Comparison of ENCODE assay signal across 17 mouse cellular contexts in genomic region chr11:11729216-11729615, GRCm38 (mm10). TPM values are rescaled to one million over a fixed set of nuclear protein-coding genes. Genes with fewer than 3 reads are reported as not detected.
A peak's percentile ranks its signal among the peaks of the same experiment; 100 is the strongest.
DNase-seq lines count a peak whose midpoint lies in the region; ATAC-seq and TF ChIP-seq lines count a peak whose summit lies in the region.
"Had no signal": no experiment of that assay in that cellular context is flagged by ENCODE, and none has a peak within 500 bp of the region (broad histone marks: within the 10 kb centered on the region; RNA-seq: fewer than 3 reads in every experiment).

No protein-coding gene starts in this region.

- TF ChIP-seq POLR2A in bone marrow, adult 2 months (IDR thresholded peaks at IDR 0.05; ENCODE audit: borderline replicate concordance, control insufficient read depth, low read depth, low read length) = peak; percentile 18; the same call in 1 of the 2 replicates

- intact Hi-C loops in heart, postnatal 14 days (cut with DNase I) = no loop called here

- H3K27me3 ChIP-seq in heart, embryonic 13.5 days (replicated peaks) = no peaks in the 10 kb centered on the region
- H3K27me3 ChIP-seq in neural tube, embryonic 15.5 days (replicated peaks) = no peaks in the 10 kb centered on the region
- H3K27me3 ChIP-seq: midbrain, embryonic 15.5 days had no signal

- whole genome bisulfite sequencing in heart, embryonic 13.5 days = 41% methylated on average over 6 of the region's 6 CpGs
- 64% methylated on average over 6 of the region's 6 CpGs for WGBS in bone marrow, adult 2 months
- WGBS in neural tube, embryonic 15.5 days = 93% methylated on average over 6 of the region's 6 CpGs

- no peak for TF ChIP-seq CTCF in bone marrow, adult 2 months (IDR thresholded peaks at IDR 0.05; ENCODE audit: control insufficient read depth, insufficient read depth, low read length)

- H3K4me1 ChIP-seq in heart, embryonic 13.5 days = peaks cover 5% of the 10 kb centered on the region; the same call in 1 of the 2 replicates
- peaks cover 31% of the 10 kb centered on the region for H3K4me1 ChIP-seq in bone marrow, adult 2 months (ENCODE audit: control insufficient read depth, insufficient read depth, low read length)
- no peaks in the 10 kb centered on the region for H3K4me1 ChIP-seq in neural tube, embryonic 15.5 days
- H3K4me1 ChIP-seq: forebrain, embryonic 10.5 days; midbrain, embryonic 15.5 days had no signal

- DNase-seq in heart, postnatal 14 days = no peak
- peak; percentile 92 for DNase-seq in liver
- DNase-seq in spleen, postnatal 14 days (ENCODE audit: low spot score in 2 of 2) = peak; percentile 35 to 41
- DNase-seq in gastrocnemius, adult 18-20 months (ENCODE audit: low spot score) = no peak
- DNase-seq in urinary bladder, postnatal 25 days (ENCODE audit: low spot score) = no peak
- DNase-seq: adrenal gland, adult 2 months; cerebellum, adult 18-20 months; embryo, embryonic 11 days; gastrocnemius, postnatal 10 days; thymus, adult 2 months had no signal

- peak overlapping the region; percentile 51; the same call in 1 of the 2 replicates for H3K27ac ChIP-seq in heart, embryonic 13.5 days (replicated peaks)
- peak overlapping the region; percentile 69 for H3K27ac ChIP-seq in bone marrow, adult 2 months (ENCODE audit: control insufficient read depth, insufficient read depth, low read depth, low read length, poor library complexity)
- H3K27ac ChIP-seq in neural tube, embryonic 15.5 days (replicated peaks) = no peak overlapping the region
- H3K27ac ChIP-seq: midbrain, embryonic 15.5 days had no signal

- no peak overlapping the region for H3K4me2 ChIP-seq in heart, embryonic 13.5 days
- H3K4me2 ChIP-seq in neural tube, embryonic 15.5 days = no peak overlapping the region
- H3K4me2 ChIP-seq: midbrain, embryonic 15.5 days had no signal

- H3K9ac ChIP-seq in heart, embryonic 13.5 days = no peak overlapping the region
- no peak overlapping the region for H3K9ac ChIP-seq in neural tube, embryonic 15.5 days (replicated peaks)
- H3K9ac ChIP-seq: midbrain, embryonic 15.5 days had no signal

- no peaks in the 10 kb centered on the region for H3K36me3 ChIP-seq in heart, embryonic 13.5 days
- H3K36me3 ChIP-seq in neural tube, embryonic 15.5 days = no peaks in the 10 kb centered on the region
- H3K36me3 ChIP-seq: forebrain, embryonic 10.5 days; midbrain, embryonic 15.5 days had no signal

- ATAC-seq in heart, embryonic 13.5 days (ENCODE audit: extremely low read depth, insufficient number of reproducible peaks, low FRiP score, low TSS enrichment) = peak; percentile 43; the same call in 1 of the 2 replicates
- ATAC-seq in neural tube, embryonic 15.5 days (ENCODE audit: low FRiP score) = no peak
- ATAC-seq: lung, postnatal 0 days; midbrain, embryonic 15.5 days; Patski had no signal

- H3K9me3 ChIP-seq in heart, embryonic 13.5 days = no peaks in the 10 kb centered on the region
- H3K9me3 ChIP-seq in neural tube, embryonic 15.5 days (replicated peaks) = no peaks in the 10 kb centered on the region
- H3K9me3 ChIP-seq: forebrain, embryonic 10.5 days; midbrain, embryonic 15.5 days had no signal

- H3K4me3 ChIP-seq in heart, embryonic 13.5 days = no peak overlapping the region
- H3K4me3 ChIP-seq in bone marrow, adult 2 months (replicated peaks; ENCODE audit: control insufficient read depth, low read depth, low read length) = no peak overlapping the region
- H3K4me3 ChIP-seq in neural tube, embryonic 15.5 days (replicated peaks) = no peak overlapping the region
- H3K4me3 ChIP-seq: forebrain, embryonic 10.5 days; midbrain, embryonic 15.5 days had no signal

RNA-seq across cellular contexts. Expression of gene Ikzf1, which starts 44.4 kb away (rescaled TPM):
- polyA plus RNA-seq in heart, embryonic 13.5 days (2015; fragmentation: Nextera tagmentation; extraction: Ambion mirVana) = 1.1 and 2.6 TPM in 2 replicates
- total RNA-seq in heart, postnatal 14 days (2021) = 10 to 100 TPM in 1 of 2 experiments, 1 to 10 TPM in 1; 2.2 to 10.4 TPM
- polyA plus RNA-seq in bone marrow, adult 2 months (2011; ENCODE audit: insufficient read depth, insufficient read length, low replicate concordance, missing spikeins) = 32.8 and 38.1 TPM in 2 replicates
- under 1 TPM; 0.18 to 0.43 TPM for total RNA-seq in gastrocnemius, adult 18-20 months (2021)
- 0.36 and 6.8 TPM in 2 replicates for polyA plus RNA-seq in neural tube, embryonic 15.5 days (2015; fragmentation: Nextera tagmentation; extraction: Ambion mirVana)
- polyA plus RNA-seq: Patski had no signal

Comparison
In these comparisons a context has a peak if more than half of its experiments do, and no peak if none do; other contexts are left out.
1. DNase-seq: peak in liver (single experiment) and spleen, postnatal 14 days (2 of 2); none in heart, postnatal 14 days (0 of 2), gastrocnemius, adult 18-20 months (single experiment) and urinary bladder, postnatal 25 days (single experiment).